Mouse (Mus musculus) midbrain, embryonic 10.5 days (tissue): ENCODE data around the gene Actr2. TPM values are rescaled to one million over a fixed set of nuclear protein-coding genes. Genes with fewer than 3 reads are reported as not detected.
"Not testable (repeated sequence)": the region's sequence is repeated elsewhere in the genome, so short reads cannot be mapped to it uniquely, and the experiment has no call there.

Source experiments
- DNase-seq: peaks from one replicate; pipeline ENCODE4 v3.0.0-alpha.2; 2017; ENCODE audit warnings: low spot score
- H3K27ac ChIP-seq: fragments of 300-500 bp; sonication (generic); replicated peaks from 2 replicates; pipeline ENCODE4 v1.5.1; 2016; ENCODE audit warnings: mild to moderate bottlenecking
- H3K27me3 ChIP-seq: fragments of 300-500 bp; sonication (generic); 2 replicates; pipeline ENCODE4 v1.6.1; 2016; ENCODE audit warnings: low read depth, mild to moderate bottlenecking; ENCODE audit not compliant: poor library complexity, severe bottlenecking
- H3K36me3 ChIP-seq: fragments of 300-500 bp; sonication (generic); 2 replicates; pipeline ENCODE4 v1.6.1; 2016; ENCODE audit warnings: mild to moderate bottlenecking, moderate library complexity
- H3K4me1 ChIP-seq: fragments of 300-500 bp; sonication (generic); 2 replicates; pipeline ENCODE4 v1.6.1; 2016
- H3K4me3 ChIP-seq: fragments of 300-500 bp; sonication (generic); 2 replicates; pipeline ENCODE4 v1.5.1; 2016; ENCODE audit warnings: mild to moderate bottlenecking, moderate library complexity
- H3K9me3 ChIP-seq: fragments of 300-500 bp; sonication (generic); replicated peaks from 2 replicates; pipeline ENCODE4 v1.6.1; 2016; ENCODE audit warnings: mild to moderate bottlenecking
- WGBS: fragments of 180-500 bp; shearing (Covaris S2); methylation state at CpG from one replicate; pipeline ENCODE4 v1.1.7; 2016; 5-methylcytosine and 5-hydroxymethylcytosine counted together
- polyA plus RNA-seq: library from polyadenylated mRNA; unstranded; fragments of >200 nt; fragmentation: Nextera tagmentation; extraction: Ambion mirVana; gene quantifications from 2 replicates; pipeline ENCODE4 v1.2.1, GENCODE M21; 2016

Gene Actr2
- polyA plus RNA-seq = 112 and 130 TPM in 2 replicates

DNA sequence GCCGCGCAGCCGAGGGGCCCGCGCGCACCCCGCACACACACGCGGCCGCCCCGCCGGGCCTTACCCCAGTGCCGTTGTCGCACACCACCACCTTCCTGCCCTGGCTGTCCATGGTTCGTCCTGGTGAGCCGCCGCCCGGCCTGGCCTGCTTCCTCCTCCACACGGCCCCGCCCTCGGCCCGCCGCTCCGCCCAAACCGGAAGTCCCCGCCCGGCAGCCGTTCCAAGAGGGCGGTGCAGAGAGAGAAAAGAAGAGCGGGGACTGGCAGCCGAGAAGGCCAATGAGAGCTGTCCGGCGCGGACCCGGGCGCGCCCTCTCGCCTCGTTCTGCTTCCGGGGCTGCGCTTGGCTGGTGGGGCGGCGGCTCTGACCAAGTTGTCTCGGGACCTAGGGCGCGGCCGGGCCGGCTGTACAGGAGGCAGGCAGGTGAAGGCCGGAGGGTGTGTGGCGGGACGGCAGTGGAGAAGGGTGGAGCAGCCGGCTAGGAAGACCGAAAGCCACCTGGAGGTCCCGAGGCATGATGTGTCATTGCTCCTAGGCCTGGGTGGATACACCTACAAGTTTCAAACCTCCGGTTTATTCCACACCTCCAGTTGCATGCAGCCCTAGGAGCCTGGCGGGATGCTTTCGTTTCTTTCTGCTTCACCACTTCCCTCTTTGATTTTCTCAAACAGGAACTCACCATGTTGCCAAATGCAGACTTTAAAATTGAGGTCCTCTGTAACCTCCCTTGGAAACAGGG lies at the start of gene Actr2:
Gene Actr2, minus strand, starts transcription at position 173 of the 740 bp plus-strand sequence.
- peaks cover 16% of the 10 kb centered on the region for H3K4me1 ChIP-seq
- peaks cover 24% of the 10 kb centered on the region for H3K36me3 ChIP-seq
- peak within 1 kb of the TSS; percentile 91 for H3K27ac ChIP-seq
- H3K27me3 ChIP-seq = no peaks in the 10 kb centered on the region
- WGBS = under 1% methylated on average over 43 of the region's 57 CpGs
- peak within 1 kb of the TSS; percentile 91 for H3K4me3 ChIP-seq
- H3K9me3 ChIP-seq = no peaks in the 10 kb centered on the region
- peak; percentile 98 for DNase-seq

DNA sequence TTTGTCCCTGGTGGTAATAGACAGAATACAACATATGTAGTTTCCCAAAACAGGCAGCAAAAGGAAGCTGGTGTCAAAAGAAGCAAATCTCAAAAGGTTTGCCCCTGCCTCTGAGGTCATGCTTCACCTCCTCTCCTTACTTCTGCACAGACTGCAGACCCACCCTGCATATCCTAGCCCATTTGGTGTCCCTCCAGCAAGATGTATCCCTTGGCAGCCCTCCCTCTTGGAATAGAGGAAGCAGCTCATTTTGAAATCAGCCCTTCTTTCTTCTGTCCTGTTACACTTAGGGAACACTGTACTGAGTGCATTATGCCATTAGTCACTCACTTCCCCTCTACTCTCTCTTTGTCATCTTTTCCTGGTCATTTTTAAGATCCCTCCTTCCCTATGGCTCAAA lies 46.2 kb upstream of the Actr2 start:
- H3K36me3 ChIP-seq = no peaks in the 10 kb centered on the region
- no peaks in the 10 kb centered on the region for H3K9me3 ChIP-seq
- H3K27me3 ChIP-seq = no peaks in the 10 kb centered on the region
- H3K4me3 ChIP-seq = no peak overlapping the region
- DNase-seq = no peak
- H3K4me1 ChIP-seq = no peaks in the 10 kb centered on the region
- H3K27ac ChIP-seq = no peak overlapping the region

GRCm38 (mm10) chr11:20153542-20153941 lies 40.8 kb upstream of the Actr2 start:
- not testable (repeated sequence) for H3K27ac ChIP-seq, H3K27me3 ChIP-seq, DNase-seq, H3K36me3 ChIP-seq, H3K9me3 ChIP-seq, H3K4me1 ChIP-seq, H3K4me3 ChIP-seq
- WGBS = 88% methylated on average over 5 of the region's 5 CpGs

- Histone ChIP-seq H3K27ac (no peak overlapping the region), H3K36me3 (no peaks in the 10 kb centered on the region), H3K27me3 (no peaks in the 10 kb centered on the region), H3K4me3 (no peak overlapping the region), H3K9me3 (peaks cover 8% of the 10 kb centered on the region; the same call in 1 of the 2 replicates), H3K4me1 (no peaks in the 10 kb centered on the region)
- DNase-seq = no peak
- 81% methylated on average over 4 of the region's 4 CpGs for WGBS
These were observed 39.6 kb upstream of the Actr2 start for GRCm38 (mm10) chr11:20152107-20152901.

DNA sequence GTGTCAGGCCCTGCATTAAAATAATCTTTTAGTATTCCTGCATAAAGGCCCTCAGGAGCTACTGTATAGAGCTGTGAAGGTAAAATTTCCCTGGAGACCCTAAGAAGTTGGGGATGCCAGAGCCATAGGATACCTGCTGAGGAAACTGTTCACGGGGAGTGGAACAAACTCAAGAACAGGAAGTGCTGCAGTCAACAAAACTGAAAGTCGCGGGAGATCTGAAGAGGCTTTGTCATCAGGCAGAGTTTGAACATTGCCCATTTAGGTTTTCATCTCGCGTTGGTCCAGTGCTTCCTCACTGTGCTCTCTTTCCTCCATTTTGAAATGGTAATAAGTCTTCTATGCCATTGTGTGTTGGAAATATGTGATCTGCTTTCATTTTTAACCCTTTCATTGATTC lies 38.6 kb upstream of the Actr2 start:
- 88% methylated on average over 5 of the region's 5 CpGs for WGBS
- H3K27me3 ChIP-seq = no peaks in the 10 kb centered on the region
- H3K9me3 ChIP-seq = peaks cover 8% of the 10 kb centered on the region; the same call in 1 of the 2 replicates
- H3K4me3 ChIP-seq = no peak overlapping the region
- H3K27ac ChIP-seq = no peak overlapping the region
- H3K4me1 ChIP-seq = no peaks in the 10 kb centered on the region
- no peaks in the 10 kb centered on the region for H3K36me3 ChIP-seq
- no peak for DNase-seq

DNA sequence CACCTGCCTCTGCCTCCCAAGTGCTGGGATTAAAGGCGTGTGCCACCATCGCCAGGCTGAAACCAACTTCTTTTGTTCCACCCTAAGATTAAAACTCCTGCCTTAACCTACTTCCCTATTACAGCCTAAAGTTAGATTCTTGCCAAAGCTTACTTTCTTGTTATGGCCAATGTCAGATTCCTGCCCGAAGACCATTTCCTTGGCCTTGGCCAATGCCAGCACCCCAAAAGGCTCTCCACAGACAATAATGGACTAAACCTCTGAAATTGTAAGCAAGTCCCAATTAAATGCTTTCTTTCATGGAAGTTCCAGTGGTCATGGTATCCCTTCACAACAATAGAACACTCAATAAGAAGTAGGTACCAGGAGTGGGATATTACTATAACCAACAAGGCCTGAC lies 37.2 kb upstream of the Actr2 start:
- Histone ChIP-seq H3K4me1 (peaks cover 4% of the 10 kb centered on the region; the same call in 1 of the 2 replicates), H3K4me3 (no peak overlapping the region), H3K27ac (no peak overlapping the region), H3K36me3 (no peaks in the 10 kb centered on the region), H3K9me3 (peaks cover 8% of the 10 kb centered on the region; the same call in 1 of the 2 replicates), H3K27me3 (no peaks in the 10 kb centered on the region)
- 92% methylated on average over 3 of the region's 3 CpGs for WGBS
- DNase-seq = no peak

GRCm38 (mm10) chr11:20145383-20145782 lies 32.7 kb upstream of the Actr2 start:
- Histone ChIP-seq H3K27me3 (no peaks in the 10 kb centered on the region), H3K9me3 (peaks cover 6% of the 10 kb centered on the region; the same call in 1 of the 2 replicates), H3K4me1 (peaks cover 4% of the 10 kb centered on the region; the same call in 1 of the 2 replicates), H3K27ac (no peak overlapping the region), H3K36me3 (no peaks in the 10 kb centered on the region), H3K4me3 (no peak overlapping the region)
- WGBS = 23% methylated on average over 9 of the region's 9 CpGs
- no peak for DNase-seq

- WGBS = 88% methylated on average over 9 of the region's 9 CpGs
- Histone ChIP-seq H3K27me3 (no peaks in the 10 kb centered on the region), H3K4me3 (no peak overlapping the region), H3K9me3 (no peaks in the 10 kb centered on the region), H3K4me1 (peaks cover 4% of the 10 kb centered on the region; the same call in 1 of the 2 replicates), H3K27ac (no peak overlapping the region), H3K36me3 (no peaks in the 10 kb centered on the region)
- DNase-seq = no peak
These were observed 32.0 kb upstream of the Actr2 start for GRCm38 (mm10) chr11:20144536-20145263.

- H3K4me1 ChIP-seq, H3K4me3 ChIP-seq, H3K36me3 ChIP-seq, H3K27me3 ChIP-seq, H3K27ac ChIP-seq, H3K9me3 ChIP-seq, DNase-seq: not testable (repeated sequence)
- 92% methylated on average over 4 of the region's 4 CpGs for WGBS
These were observed 31.0 kb upstream of the Actr2 start for GRCm38 (mm10) chr11:20143687-20144086.

- H3K27ac ChIP-seq = no peak overlapping the region
- H3K4me3 ChIP-seq = no peak overlapping the region
- H3K4me1 ChIP-seq = peaks cover 4% of the 10 kb centered on the region; the same call in 1 of the 2 replicates
- no peaks in the 10 kb centered on the region for H3K9me3 ChIP-seq
- H3K36me3 ChIP-seq = no peaks in the 10 kb centered on the region
- WGBS = 93% methylated on average over 5 of the region's 5 CpGs
- no peaks in the 10 kb centered on the region for H3K27me3 ChIP-seq
- DNase-seq = no peak
These were observed 29.8 kb upstream of the Actr2 start for GRCm38 (mm10) chr11:20142516-20142915.

- no peaks in the 10 kb centered on the region for H3K36me3 ChIP-seq
- no peaks in the 10 kb centered on the region for H3K9me3 ChIP-seq
- H3K4me1 ChIP-seq = peaks cover 1% of the 10 kb centered on the region; the same call in 1 of the 2 replicates
- H3K27ac ChIP-seq = no peak overlapping the region
- no peak for DNase-seq
- no peak overlapping the region for H3K4me3 ChIP-seq
- 86% methylated on average over 5 of the region's 5 CpGs for WGBS
- H3K27me3 ChIP-seq = no peaks in the 10 kb centered on the region
These were observed 27.6 kb upstream of the Actr2 start for GRCm38 (mm10) chr11:20140286-20140685.

- WGBS = 91% methylated on average over 2 of the region's 2 CpGs
- Histone ChIP-seq H3K4me1 (no peaks in the 10 kb centered on the region), H3K27ac (no peak overlapping the region), H3K27me3 (no peaks in the 10 kb centered on the region), H3K36me3 (no peaks in the 10 kb centered on the region), H3K4me3 (no peak overlapping the region), H3K9me3 (no peaks in the 10 kb centered on the region)
- no peak for DNase-seq
These were observed 27.0 kb upstream of the Actr2 start for GRCm38 (mm10) chr11:20139711-20140110.
